ENCODE assay signal across 8 mouse cellular contexts in genomic region chr3:40846473-40846956, GRCm38 (mm10). TPM values are rescaled to one million over a fixed set of nuclear protein-coding genes. Genes with fewer than 3 reads are reported as not detected.
A peak's percentile ranks its signal among the peaks of the same experiment; 100 is the strongest.
DNase-seq lines count a peak whose midpoint lies in the region; ATAC-seq and TF ChIP-seq lines count a peak whose summit lies in the region.
"Not testable (repeated sequence)": the region's sequence is repeated elsewhere in the genome, so short reads cannot be mapped to it uniquely, and the experiment has no call there.

Gene Mfsd8, minus strand, starts transcription at chr3:40846886.

- not testable (repeated sequence) for H3K27me3 ChIP-seq in megakaryocyte, embryonic 14.5 days (replicated peaks)

- DNase-seq in gastrocnemius, adult 8-10 months (ENCODE audit: low spot score in 2 of 2): peak; percentile 94 to 98
- DNase-seq in hindlimb bud, embryonic 11.5 days (ENCODE audit: extremely low spot score, low read depth, low spot score): peak; percentile 89
- peak; percentile 92 to 98 for DNase-seq in left cerebral cortex, adult 8-10 months (ENCODE audit: low spot score in 2 of 2)
- DNase-seq in right cerebral cortex, postnatal 10 days (ENCODE audit: low spot score in 2 of 2): peak; percentile 96 to 98
- DNase-seq in urinary bladder, postnatal 25 days (ENCODE audit: low spot score): peak; percentile 80

- not testable (repeated sequence) for H3K36me3 ChIP-seq in megakaryocyte, embryonic 14.5 days (replicated peaks; ENCODE audit: low read length)

- peak within 1 kb of the TSS; percentile 68 for H3K4me3 ChIP-seq in cortical plate, adult 2 months (ENCODE audit: insufficient read depth, low read length)
- H3K4me3 ChIP-seq in megakaryocyte, embryonic 14.5 days (replicated peaks): peak within 1 kb of the TSS; percentile 93

- not testable (repeated sequence) for H3K4me1 ChIP-seq in cortical plate, adult 2 months (ENCODE audit: control insufficient read depth, insufficient read depth, low read length); megakaryocyte, embryonic 14.5 days

- 0 out of 2 replicates have a peak, but pooled peaks have one; percentile 27 for TF ChIP-seq POLR2A in cortical plate, adult 2 months (IDR thresholded peaks at IDR 0.05; ENCODE audit: extremely low read depth, insufficient read depth, low read length)

- not testable (repeated sequence) for H3K9me3 ChIP-seq in megakaryocyte, embryonic 14.5 days

- TF ChIP-seq CTCF in cortical plate, adult 2 months (IDR thresholded peaks at IDR 0.05; ENCODE audit: extremely low read depth, insufficient read depth, low read length): peak; percentile 24; the same call in 1 of the 2 replicates

- ATAC-seq in activated CD4-positive, CD25-positive, alpha-beta regulatory T cell, adult 4 months: peak; percentile 97

- peak within 1 kb of the TSS; percentile 43 for H3K27ac ChIP-seq in cortical plate, adult 2 months (ENCODE audit: insufficient read depth, low read length)

RNA-seq across cellular contexts. Expression of gene Mfsd8, which starts in this region (rescaled TPM):
- polyA plus RNA-seq in activated CD4-positive, CD25-positive, alpha-beta regulatory T cell, adult 4 months (2017; shearing (Covaris generic)): 10 to 100 TPM; 12.7 to 16.5 TPM
- polyA plus RNA-seq in cortical plate, adult 2 months (2012; rRNA removed): 10.1 and 12.4 TPM in 2 replicates
- 10 to 100 TPM; 16.1 to 22.2 (median 18.2) TPM for total RNA-seq in gastrocnemius, adult 8-10 months (2022)
- 10 to 100 TPM; 15.3 to 19.8 (median 16.7) TPM for total RNA-seq in left cerebral cortex, adult 8-10 months (2022)
- 0.73 TPM in 1 of 2 replicates, not detected in the other for polyA plus RNA-seq in megakaryocyte, embryonic 14.5 days (2012; ENCODE audit: insufficient read depth, low replicate concordance)

Comparison
In these comparisons a context has a peak if more than half of its experiments do, and no peak if none do; other contexts are left out.
1. Peak in every context shown above with its lines: DNase-seq, ATAC-seq, H3K4me3 ChIP-seq and H3K27ac ChIP-seq.